Mouse (Mus musculus): ENCODE data around the gene Olfr1330.

GRCm38 (mm10) chr4:118861791-118862190 lies 26.6 kb upstream of the Olfr1330 start:
- TF ChIP-seq CTCF (conservative IDR thresholded peaks at IDR 0.05; ENCODE audit: low read length) (no peak), NANOG (IDR thresholded peaks at IDR 0.05; ENCODE audit: borderline replicate concordance, low read length) (no peak), POU5F1 (IDR thresholded peaks at IDR 0.05; ENCODE audit: borderline replicate concordance, low read length) (no peak)

All from E14TG2a.4 (cell line).